Mouse (Mus musculus) B cell, adult 2 months (primary cell): ENCODE data around the gene Rsrc2.
"Not testable (repeated sequence)": the region's sequence is repeated elsewhere in the genome, so short reads cannot be mapped to it uniquely, and the experiment has no call there.

Source experiments
- DNase-seq, 2 experiments: peaks; one replicate each; pipeline ENCODE4 v3.0.0; 2022

The Rsrc2 gene

GRCm38 (mm10) chr5:123749065-123750064 lies at the start of gene Rsrc2, which contains the start of gene Kntc1:
Rsrc2 (minus strand) TSS chr5:123749414.
Kntc1 (plus strand) TSS chr5:123749716.
- DNase-seq, result peak; percentile 97 to 98

- no peak for DNase-seq
Observed at GRCm38 (mm10) chr5:123793081-123793480, 43.9 kb upstream of the Rsrc2 start.

- no peak for DNase-seq
Observed at GRCm38 (mm10) chr5:123788976-123789375, 39.8 kb upstream of the Rsrc2 start.

GRCm38 (mm10) chr5:123781864-123782263 lies 32.6 kb upstream of the Rsrc2 start:
- DNase-seq, result no peak

- no peak for DNase-seq
Observed at GRCm38 (mm10) chr5:123780716-123781115, 31.5 kb upstream of the Rsrc2 start.

GRCm38 (mm10) chr5:123773441-123773840 lies 24.2 kb upstream of the Rsrc2 start:
- peak; percentile 37 to 43 for DNase-seq

GRCm38 (mm10) chr5:123766455-123766854 lies 17.2 kb upstream of the Rsrc2 start:
- DNase-seq, result not testable (repeated sequence)

- DNase-seq, result no peak
Observed at GRCm38 (mm10) chr5:123765506-123765905, 16.3 kb upstream of the Rsrc2 start.

- DNase-seq, result no peak
Observed at GRCm38 (mm10) chr5:123748339-123749064, 712 bp downstream of the Rsrc2 start.

GRCm38 (mm10) chr5:123747604-123748003 lies 1.6 kb downstream of the Rsrc2 start:
- no peak for DNase-seq

- no peak for DNase-seq
Observed at GRCm38 (mm10) chr5:123746253-123746652, 3.0 kb downstream of the Rsrc2 start.

- DNase-seq, result no peak
Observed at GRCm38 (mm10) chr5:123744358-123744757, 4.9 kb downstream of the Rsrc2 start.

- DNase-seq, result no peak
Observed at GRCm38 (mm10) chr5:123730981-123731380, 18.2 kb downstream of the Rsrc2 start.

GRCm38 (mm10) chr5:123723816-123724215 lies 25.4 kb downstream of the Rsrc2 start:
- not testable (repeated sequence) for DNase-seq

GRCm38 (mm10) chr5:123720328-123721311 lies 28.6 kb downstream of the Rsrc2 start, which contains the start of gene Zcchc8:
Zcchc8 (minus strand) TSS chr5:123721100.
- peak; percentile 95 to 96 for DNase-seq

- no peak for DNase-seq
Observed at GRCm38 (mm10) chr5:123714622-123715021, 34.6 kb downstream of the Rsrc2 start.

- no peak for DNase-seq
Observed at GRCm38 (mm10) chr5:123713782-123714181, 35.4 kb downstream of the Rsrc2 start.

GRCm38 (mm10) chr5:123709571-123709970 lies 39.6 kb downstream of the Rsrc2 start:
- DNase-seq, result no peak

- DNase-seq, result no peak
Observed at GRCm38 (mm10) chr5:123708598-123708997, 40.6 kb downstream of the Rsrc2 start.

- no peak for DNase-seq
Observed at GRCm38 (mm10) chr5:123700625-123701024, 48.6 kb downstream of the Rsrc2 start.

- peak; percentile 80 to 82 for DNase-seq
Observed at GRCm38 (mm10) chr5:123699198-123699597, 50.0 kb downstream of the Rsrc2 start.

GRCm38 (mm10) chr5:123696961-123697360 lies 52.3 kb downstream of the Rsrc2 start:
- no peak for DNase-seq
